Mouse (Mus musculus) liver, adult 2 months (tissue): ENCODE results near the gene Colq. TPM values are rescaled to one million over a fixed set of nuclear protein-coding genes. Genes with fewer than 3 reads are reported as not detected.
A peak's percentile ranks its signal among the peaks of the same experiment; 100 is the strongest.

Source experiments
- DNase-seq: peaks from one replicate; pipeline ENCODE4 v3.0.0-alpha.2; 2011; ENCODE audit warnings: low read depth, low spot score; ENCODE audit errors: extremely low read depth
- H3K27ac ChIP-seq: fragments of 200-500 bp; replicated peaks from 2 replicates; pipeline ENCODE4 v1.5.1; 2012; ENCODE audit warnings: low read depth, mild to moderate bottlenecking, control low read depth, inconsistent platforms, low read length; ENCODE audit not compliant: insufficient read depth
- H3K27me3 ChIP-seq: fragments of 200-500 bp; 2 replicates; pipeline ENCODE4 v1.6.1; 2012; ENCODE audit warnings: mild to moderate bottlenecking, moderate library complexity, low read length, inconsistent platforms; ENCODE audit not compliant: control insufficient read depth, insufficient read depth
- H3K36me3 ChIP-seq: fragments of 200-500 bp; 2 replicates; pipeline ENCODE4 v1.6.1; 2012; ENCODE audit warnings: low read length, inconsistent platforms; ENCODE audit not compliant: control insufficient read depth, insufficient read depth
- H3K4me1 ChIP-seq: fragments of 200-500 bp; 2 replicates; pipeline ENCODE4 v1.6.1; 2011; ENCODE audit warnings: low read length; ENCODE audit not compliant: control insufficient read depth, insufficient read depth
- H3K4me3 ChIP-seq: fragments of 200-500 bp; 2 replicates; pipeline ENCODE4 v1.5.1; 2011; ENCODE audit warnings: low read depth, mild to moderate bottlenecking, control low read depth, low read length, moderate library complexity; ENCODE audit not compliant: insufficient read depth
- H3K79me2 ChIP-seq: fragments of 200-500 bp; 2 replicates; pipeline ENCODE4 v1.6.1; 2012; ENCODE audit warnings: inconsistent platforms, mild to moderate bottlenecking, low read length, moderate library complexity; ENCODE audit not compliant: control insufficient read depth, insufficient read depth
- H3K9ac ChIP-seq: fragments of 200-500 bp; 2 replicates; pipeline ENCODE4 v1.6.1; 2012; ENCODE audit warnings: low read depth, mild to moderate bottlenecking, control low read depth, inconsistent platforms, low read length
- CTCF ChIP-seq: fragments of 200-500 bp; IDR thresholded peaks from 2 replicates; pipeline ENCODE4 v1.5.1; 2011; ENCODE audit warnings: low read depth, low read length, control low read depth
- POLR2A ChIP-seq: fragments of 200-500 bp; IDR thresholded peaks from 2 replicates; pipeline ENCODE4 v1.6.1; 2011; ENCODE audit warnings: low read length, control low read depth; ENCODE audit not compliant: insufficient read depth; ENCODE audit errors: extremely low read depth
- WGBS: fragments of 180-500 bp; shearing (Covaris S2); methylation state at CpG from one replicate; pipeline ENCODE4 v1.1.7; 2018; 5-methylcytosine and 5-hydroxymethylcytosine counted together
- polyA plus RNA-seq: library from polyadenylated mRNA; depleted of rRNA; stranded (reverse); fragments of >200 nt; gene quantifications from 2 replicates; pipeline ENCODE4 v1.2.3, GENCODE M21; 2012
- total RNA-seq: library from RNA; depleted of rRNA; stranded (reverse); fragments of >200 nt; gene quantifications from 2 replicates; pipeline ENCODE4 v1.2.3, GENCODE M21; 2014

Colq gene
- total and polyA plus RNA-seq, 2 experiments: under 0.01 to 0.06 TPM

- no peaks in the 10 kb centered on the region for H3K36me3 ChIP-seq
- no peak overlapping the region for H3K4me3 ChIP-seq
- 79% methylated on average over 9 of the region's 9 CpGs for WGBS
- H3K27ac ChIP-seq: no peak overlapping the region
- TF ChIP-seq POLR2A (no peak), CTCF (no peak)
- DNase-seq: no peak
- no peaks in the 10 kb centered on the region for H3K79me2 ChIP-seq
- no peaks in the 10 kb centered on the region for H3K4me1 ChIP-seq
- no peak overlapping the region for H3K9ac ChIP-seq
- H3K27me3 ChIP-seq: no peaks in the 10 kb centered on the region
Measured at GRCm38 (mm10) chr14:31572561-31573175, 18.5 kb downstream of the Colq start.

- Histone ChIP-seq H3K79me2 (no peaks in the 10 kb centered on the region), H3K4me1 (no peaks in the 10 kb centered on the region), H3K27me3 (no peaks in the 10 kb centered on the region), H3K27ac (no peak overlapping the region), H3K4me3 (no peak overlapping the region), H3K36me3 (no peaks in the 10 kb centered on the region), H3K9ac (no peak overlapping the region)
- 92% methylated on average over 5 of the region's 5 CpGs for WGBS
- TF ChIP-seq CTCF: no peak
- TF ChIP-seq POLR2A: no peak
- DNase-seq: no peak
Measured at GRCm38 (mm10) chr14:31571419-31571818, 19.7 kb downstream of the Colq start.

GRCm38 (mm10) chr14:31570131-31570951 is 20.8 kb downstream of the Colq start:
- no peak for TF ChIP-seq POLR2A
- TF ChIP-seq CTCF: no peak
- WGBS: 69% methylated on average over 6 of the region's 6 CpGs
- H3K4me1 ChIP-seq: no peaks in the 10 kb centered on the region
- H3K79me2 ChIP-seq: no peaks in the 10 kb centered on the region
- H3K36me3 ChIP-seq: no peaks in the 10 kb centered on the region
- DNase-seq: no peak
- H3K4me3 ChIP-seq: no peak overlapping the region
- no peak overlapping the region for H3K9ac ChIP-seq
- no peak overlapping the region for H3K27ac ChIP-seq
- H3K27me3 ChIP-seq: no peaks in the 10 kb centered on the region

- no peaks in the 10 kb centered on the region for H3K36me3 ChIP-seq
- H3K79me2 ChIP-seq: no peaks in the 10 kb centered on the region
- H3K9ac ChIP-seq: no peak overlapping the region
- no peak overlapping the region for H3K27ac ChIP-seq
- H3K27me3 ChIP-seq: no peaks in the 10 kb centered on the region
- no peaks in the 10 kb centered on the region for H3K4me1 ChIP-seq
- no peak for DNase-seq
- TF ChIP-seq CTCF (no peak), POLR2A (no peak)
- 69% methylated on average over 7 of the region's 7 CpGs for WGBS
- H3K4me3 ChIP-seq: no peak overlapping the region
Measured at GRCm38 (mm10) chr14:31569151-31569631, 22.0 kb downstream of the Colq start.

GRCm38 (mm10) chr14:31565478-31566212 is 25.5 kb downstream of the Colq start:
- 47% methylated on average over 9 of the region's 9 CpGs for WGBS
- TF ChIP-seq POLR2A: no peak
- TF ChIP-seq CTCF: no peak
- H3K79me2 ChIP-seq: no peaks in the 10 kb centered on the region
- H3K4me1 ChIP-seq: no peaks in the 10 kb centered on the region
- H3K9ac ChIP-seq: no peak overlapping the region
- no peak overlapping the region for H3K4me3 ChIP-seq
- no peak overlapping the region for H3K27ac ChIP-seq
- peak; percentile 10 for DNase-seq
- H3K36me3 ChIP-seq: no peaks in the 10 kb centered on the region
- no peaks in the 10 kb centered on the region for H3K27me3 ChIP-seq
